Mouse (Mus musculus): ENCODE measurements around the gene Ces1a. TPM values are rescaled to one million over a fixed set of nuclear protein-coding genes. Genes with fewer than 3 reads are reported as not detected.
A peak's percentile ranks its signal among the peaks of the same experiment; 100 is the strongest.

The Ces1a gene
- polyA plus RNA-seq (2016; fragmentation: Nextera tagmentation; extraction: Ambion mirVana): not detected in 2 replicates

- Histone ChIP-seq H3K27me3 (no peaks in the 10 kb centered on the region), H3K4me1 (no peaks in the 10 kb centered on the region), H3K27ac (replicated peaks) (no peak within 1 kb of the TSS), H3K4me3 (no peak within 1 kb of the TSS), H3K36me3 (no peaks in the 10 kb centered on the region), H3K9ac (replicated peaks) (no peak within 1 kb of the TSS), H3K4me2 (replicated peaks) (no peak within 1 kb of the TSS), H3K9me3 (no peaks in the 10 kb centered on the region)
- 83% methylated on average over 3 of the region's 3 CpGs for WGBS
- ATAC-seq (ENCODE audit: low FRiP score, low read depth): no peak
Observed at GRCm38 (mm10) chr8:93048092-93048491, at the start of gene Ces1a. TSS of gene Ces1a (minus strand) at chr8:93048192.

GRCm38 (mm10) chr8:93095376-93095775, 47.4 kb upstream of the Ces1a start:
- Histone ChIP-seq H3K36me3 (no peaks in the 10 kb centered on the region), H3K9ac (replicated peaks) (no peak overlapping the region), H3K9me3 (no peaks in the 10 kb centered on the region), H3K4me1 (no peaks in the 10 kb centered on the region), H3K27me3 (no peaks in the 10 kb centered on the region), H3K4me3 (no peak overlapping the region), H3K4me2 (replicated peaks) (no peak overlapping the region), H3K27ac (replicated peaks) (no peak overlapping the region)
- 0 out of 2 replicates have a peak, but pooled peaks have one; percentile 44 for ATAC-seq (ENCODE audit: low FRiP score, low read depth)

GRCm38 (mm10) chr8:93091324-93091723, 43.3 kb upstream of the Ces1a start:
- Histone ChIP-seq H3K9me3 (no peaks in the 10 kb centered on the region), H3K4me3 (no peak overlapping the region), H3K9ac (replicated peaks) (no peak overlapping the region), H3K27ac (replicated peaks) (no peak overlapping the region), H3K27me3 (no peaks in the 10 kb centered on the region), H3K4me1 (peaks cover 10% of the 10 kb centered on the region), H3K36me3 (no peaks in the 10 kb centered on the region), H3K4me2 (replicated peaks) (no peak overlapping the region)
- ATAC-seq (ENCODE audit: low FRiP score, low read depth): no peak
- 72% methylated on average over 1 of the region's 1 CpGs for WGBS

- no peak overlapping the region for H3K9ac ChIP-seq (replicated peaks)
- H3K36me3 ChIP-seq: no peaks in the 10 kb centered on the region
- H3K9me3 ChIP-seq: no peaks in the 10 kb centered on the region
- H3K4me1 ChIP-seq: peaks cover 10% of the 10 kb centered on the region
- no peaks in the 10 kb centered on the region for H3K27me3 ChIP-seq
- H3K4me2 ChIP-seq (replicated peaks): peak overlapping the region; percentile 29; the same call in 1 of the 2 replicates
- ATAC-seq (ENCODE audit: low FRiP score, low read depth): peak; percentile 82
- H3K4me3 ChIP-seq: no peak overlapping the region
- 4% methylated on average over 2 of the region's 2 CpGs for WGBS
- peak overlapping the region; percentile 43; the same call in 1 of the 2 replicates for H3K27ac ChIP-seq (replicated peaks)
Observed at GRCm38 (mm10) chr8:93088686-93089122, 40.7 kb upstream of the Ces1a start.

- 21% methylated on average over 7 of the region's 7 CpGs for WGBS
- peaks cover 10% of the 10 kb centered on the region for H3K4me1 ChIP-seq
- H3K27me3 ChIP-seq: no peaks in the 10 kb centered on the region
- H3K9ac ChIP-seq (replicated peaks): no peak overlapping the region
- ATAC-seq (ENCODE audit: low FRiP score, low read depth): no peak
- H3K4me2 ChIP-seq (replicated peaks): peak overlapping the region; percentile 29
- no peak overlapping the region for H3K4me3 ChIP-seq
- no peak overlapping the region for H3K27ac ChIP-seq (replicated peaks)
- H3K36me3 ChIP-seq: no peaks in the 10 kb centered on the region
- H3K9me3 ChIP-seq: no peaks in the 10 kb centered on the region
Observed at GRCm38 (mm10) chr8:93088193-93088592, 40.2 kb upstream of the Ces1a start.

GRCm38 (mm10) chr8:93079887-93080286, 31.9 kb upstream of the Ces1a start, which contains the start of gene Ces1b:
TSS of gene Ces1b (minus strand) at chr8:93080017.
- H3K4me2 ChIP-seq (replicated peaks): no peak within 1 kb of the TSS
- H3K4me3 ChIP-seq: no peak within 1 kb of the TSS
- H3K36me3 ChIP-seq: no peaks in the 10 kb centered on the region
- 82% methylated on average over 2 of the region's 2 CpGs for WGBS
- H3K9me3 ChIP-seq: no peaks in the 10 kb centered on the region
- H3K27ac ChIP-seq (replicated peaks): no peak within 1 kb of the TSS
- no peak within 1 kb of the TSS for H3K9ac ChIP-seq (replicated peaks)
- no peak for ATAC-seq (ENCODE audit: low FRiP score, low read depth)
- H3K27me3 ChIP-seq: no peaks in the 10 kb centered on the region
- H3K4me1 ChIP-seq: no peaks in the 10 kb centered on the region

GRCm38 (mm10) chr8:93075251-93075650, 27.3 kb upstream of the Ces1a start:
- no peak overlapping the region for H3K4me3 ChIP-seq
- no peaks in the 10 kb centered on the region for H3K4me1 ChIP-seq
- H3K9me3 ChIP-seq: no peaks in the 10 kb centered on the region
- H3K36me3 ChIP-seq: no peaks in the 10 kb centered on the region
- H3K9ac ChIP-seq (replicated peaks): no peak overlapping the region
- no peak overlapping the region for H3K27ac ChIP-seq (replicated peaks)
- no peak for ATAC-seq (ENCODE audit: low FRiP score, low read depth)
- no peaks in the 10 kb centered on the region for H3K27me3 ChIP-seq
- 89% methylated on average over 4 of the region's 4 CpGs for WGBS
- H3K4me2 ChIP-seq (replicated peaks): no peak overlapping the region

GRCm38 (mm10) chr8:93063416-93064117, 15.6 kb upstream of the Ces1a start:
- Histone ChIP-seq H3K36me3 (no peaks in the 10 kb centered on the region), H3K27me3 (no peaks in the 10 kb centered on the region), H3K4me2 (replicated peaks) (no peak overlapping the region), H3K9ac (replicated peaks) (no peak overlapping the region), H3K9me3 (no peaks in the 10 kb centered on the region), H3K4me1 (no peaks in the 10 kb centered on the region), H3K27ac (replicated peaks) (no peak overlapping the region), H3K4me3 (no peak overlapping the region)
- 64% methylated on average over 3 of the region's 3 CpGs for WGBS
- ATAC-seq (ENCODE audit: low FRiP score, low read depth): no peak

- Histone ChIP-seq H3K4me2 (replicated peaks) (no peak overlapping the region), H3K4me3 (no peak overlapping the region), H3K36me3 (no peaks in the 10 kb centered on the region), H3K27ac (replicated peaks) (no peak overlapping the region), H3K9me3 (no peaks in the 10 kb centered on the region), H3K27me3 (no peaks in the 10 kb centered on the region), H3K4me1 (no peaks in the 10 kb centered on the region), H3K9ac (replicated peaks) (no peak overlapping the region)
- ATAC-seq (ENCODE audit: low FRiP score, low read depth): no peak
- WGBS: 23% methylated on average over 2 of the region's 2 CpGs
Observed at GRCm38 (mm10) chr8:93059185-93059584, 11.2 kb upstream of the Ces1a start.

GRCm38 (mm10) chr8:93055238-93055637, 7.2 kb upstream of the Ces1a start:
- Histone ChIP-seq H3K9me3 (no peaks in the 10 kb centered on the region), H3K4me1 (no peaks in the 10 kb centered on the region), H3K4me2 (replicated peaks) (no peak overlapping the region), H3K4me3 (no peak overlapping the region), H3K9ac (replicated peaks) (no peak overlapping the region), H3K36me3 (no peaks in the 10 kb centered on the region), H3K27ac (replicated peaks) (no peak overlapping the region), H3K27me3 (no peaks in the 10 kb centered on the region)
- no peak for ATAC-seq (ENCODE audit: low FRiP score, low read depth)
- WGBS: 68% methylated on average over 2 of the region's 2 CpGs

GRCm38 (mm10) chr8:93048510-93049416, 771 bp upstream of the Ces1a start:
- no peak overlapping the region for H3K27ac ChIP-seq (replicated peaks)
- H3K4me1 ChIP-seq: no peaks in the 10 kb centered on the region
- H3K4me2 ChIP-seq (replicated peaks): no peak overlapping the region
- WGBS: 75% methylated on average over 4 of the region's 4 CpGs
- H3K27me3 ChIP-seq: no peaks in the 10 kb centered on the region
- no peak overlapping the region for H3K9ac ChIP-seq (replicated peaks)
- H3K4me3 ChIP-seq: no peak overlapping the region
- no peaks in the 10 kb centered on the region for H3K36me3 ChIP-seq
- no peak for ATAC-seq (ENCODE audit: low FRiP score, low read depth)
- H3K9me3 ChIP-seq: no peaks in the 10 kb centered on the region

- WGBS: 32% methylated on average over 1 of the region's 1 CpGs
- H3K4me2 ChIP-seq (replicated peaks): no peak overlapping the region
Observed at GRCm38 (mm10) chr8:93043083-93043482, 4.9 kb downstream of the Ces1a start.

More at GRCm38 (mm10) chr8:93043083-93043482, 4.9 kb downstream of the Ces1a start:
- Histone ChIP-seq H3K4me1 (0 out of 2 replicates have a peak, but pooled peaks cover 5% of the 10 kb centered on the region), H3K4me3 (no peak overlapping the region), H3K27ac (replicated peaks) (no peak overlapping the region), H3K27me3 (no peaks in the 10 kb centered on the region), H3K36me3 (no peaks in the 10 kb centered on the region), H3K9me3 (no peaks in the 10 kb centered on the region), H3K9ac (replicated peaks) (no peak overlapping the region)
- ATAC-seq (ENCODE audit: low FRiP score, low read depth): no peak

Data from midbrain, embryonic 12.5 days (tissue).